Mouse (Mus musculus): ENCODE results near the gene Vmn1r178.
"Not testable (repeated sequence)": the region's sequence is repeated elsewhere in the genome, so short reads cannot be mapped to it uniquely, and the experiment has no call there.

Vmn1r178 gene

DNA sequence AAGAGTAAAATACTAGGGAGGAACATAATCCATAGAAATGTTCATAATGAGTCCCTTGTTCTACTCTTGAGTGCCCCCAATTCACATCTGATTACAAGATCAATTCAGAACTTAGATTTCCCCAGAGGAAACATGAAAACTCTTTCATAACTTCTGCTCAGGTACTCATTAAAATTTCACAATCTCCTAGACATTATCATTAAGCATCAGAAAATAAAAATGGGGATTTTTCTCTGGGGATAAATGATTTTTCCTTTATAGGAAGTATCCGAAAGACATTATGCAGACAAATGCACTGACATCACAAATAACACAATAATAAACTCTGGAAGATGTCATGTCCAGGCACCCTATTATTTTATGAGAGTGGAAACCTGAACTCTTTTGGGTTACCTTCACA, at the start of gene Vmn1r178:
Vmn1r178 (plus strand) TSS at position 301 of the 400 bp plus-strand sequence.
- DNase-seq: no peak

DNA sequence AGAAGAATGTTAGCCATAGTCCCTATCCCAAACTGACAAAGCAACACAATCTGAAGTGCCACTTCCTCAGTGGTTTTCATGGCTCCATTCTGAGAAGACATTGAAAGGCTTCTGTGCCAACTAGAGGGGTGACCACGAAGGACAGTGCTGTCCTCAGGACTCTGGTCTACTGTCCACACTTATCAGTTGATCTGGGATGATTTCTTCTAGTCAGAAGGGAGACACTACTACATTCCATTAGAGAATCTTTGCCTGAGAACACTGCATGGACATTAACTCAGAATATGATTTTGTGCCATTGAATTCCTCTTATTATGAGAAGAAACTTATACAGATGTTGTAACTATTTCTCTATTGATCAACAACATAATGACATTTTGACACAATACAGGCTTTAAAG, 25.5 kb upstream of the Vmn1r178 start, which contains the start of gene Vmn1r177:
Vmn1r177 (minus strand) TSS at position 101 of the 400 bp plus-strand sequence.
- DNase-seq: not testable (repeated sequence)

DNA sequence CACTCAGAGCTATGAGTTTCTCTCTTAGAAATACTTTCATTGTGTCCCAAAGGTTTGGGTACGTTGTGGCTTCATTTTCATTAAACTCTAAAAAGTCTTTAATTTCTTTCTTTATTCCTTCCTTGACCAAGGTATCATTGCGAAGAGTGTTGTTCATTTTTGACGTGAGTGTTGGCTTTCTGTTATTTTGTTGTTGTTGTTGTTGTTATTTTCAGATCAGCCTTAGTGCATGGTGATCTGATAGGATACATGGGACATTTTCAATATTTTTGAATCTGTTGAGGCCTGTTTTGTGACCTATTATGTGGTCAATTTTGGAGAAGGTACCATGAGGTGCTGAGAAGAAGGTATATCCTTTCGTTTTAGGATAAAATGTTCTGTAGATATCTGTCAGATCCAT, 14.9 kb upstream of the Vmn1r178 start:
- not testable (repeated sequence) for DNase-seq

DNA sequence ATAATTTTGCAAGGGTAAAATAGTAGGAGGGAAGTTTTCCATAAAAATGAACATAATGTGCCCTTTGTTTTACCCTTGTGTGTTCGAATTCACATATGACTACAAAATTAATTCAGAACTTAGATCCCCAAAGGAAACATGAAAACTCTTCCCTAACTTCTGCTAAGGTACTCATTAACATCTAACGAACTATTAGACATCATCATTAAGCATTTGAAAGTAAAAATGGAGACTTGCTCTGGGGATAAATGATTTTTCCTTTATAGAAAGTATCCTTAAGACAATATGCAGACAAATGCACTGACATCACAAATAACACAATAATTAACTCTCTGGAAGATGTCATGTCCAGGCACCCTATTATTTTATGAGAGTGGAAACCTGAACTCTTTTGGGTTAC, 34.9 kb downstream of the Vmn1r178 start, which contains the start of gene Vmn1r179:
Vmn1r179 (plus strand) TSS at position 301 of the 400 bp plus-strand sequence.
- no peak for DNase-seq
